Mouse (Mus musculus) kidney, embryonic 16.5 days (tissue): ENCODE measurements at regions not wholly inside any gene's neighbourhood (a gene's known extent, or its start where the extent isn't known, plus 50 kb on each side); places are given as distances from the start of the nearest gene placed in this dataset.
A peak's percentile ranks its signal among the peaks of the same experiment; 100 is the strongest.

Experiments used
- ATAC-seq: fragments of 200-750 bp; cut with Nextera tagmentation; 2 replicates; pipeline ENCODE4 v1.8.0; 2017; ENCODE audit warnings: moderate TSS enrichment; ENCODE audit not compliant: low FRiP score, low TSS enrichment
- H3K27ac ChIP-seq: fragments of 300-500 bp; sonication (generic); 2 replicates; pipeline ENCODE4 v1.5.1; 2014; ENCODE audit warnings: low read length
- H3K27me3 ChIP-seq: fragments of 300-500 bp; sonication (generic); 2 replicates; pipeline ENCODE4 v1.6.1; 2014; ENCODE audit warnings: low read length, control low read depth, mixed read lengths; ENCODE audit not compliant: insufficient read depth
- H3K36me3 ChIP-seq: fragments of 300-500 bp; sonication (generic); 2 replicates; pipeline ENCODE4 v1.6.1; 2014; ENCODE audit warnings: low read length, control low read depth, mixed read lengths; ENCODE audit not compliant: insufficient read depth
- H3K4me1 ChIP-seq: fragments of 300-500 bp; sonication (generic); 2 replicates; pipeline ENCODE4 v1.6.1; 2014; ENCODE audit warnings: low read length, control low read depth, mixed read lengths; ENCODE audit not compliant: insufficient read depth
- H3K4me2 ChIP-seq: fragments of 300-500 bp; sonication (generic); replicated peaks from 2 replicates; pipeline ENCODE4 v1.6.1; 2014; ENCODE audit warnings: low read depth, low read length
- H3K4me3 ChIP-seq: fragments of 300-500 bp; sonication (generic); 2 replicates; pipeline ENCODE4 v1.5.1; 2014; ENCODE audit warnings: mild to moderate bottlenecking, low read length
- H3K9ac ChIP-seq: fragments of 300-500 bp; sonication (generic); replicated peaks from 2 replicates; pipeline ENCODE4 v1.6.1; 2014; ENCODE audit warnings: low read length
- H3K9me3 ChIP-seq: fragments of 300-500 bp; sonication (generic); 2 replicates; pipeline ENCODE4 v1.6.1; 2016; ENCODE audit warnings: low read length, control low read depth
- WGBS: fragments of 180-500 bp; shearing (Covaris S2); extraction: QIAGEN DNeasy Blood & Tissue Kit; methylation state at CpG from one replicate; pipeline ENCODE4 v1.1.7; 2014; 5-methylcytosine and 5-hydroxymethylcytosine counted together

DNA sequence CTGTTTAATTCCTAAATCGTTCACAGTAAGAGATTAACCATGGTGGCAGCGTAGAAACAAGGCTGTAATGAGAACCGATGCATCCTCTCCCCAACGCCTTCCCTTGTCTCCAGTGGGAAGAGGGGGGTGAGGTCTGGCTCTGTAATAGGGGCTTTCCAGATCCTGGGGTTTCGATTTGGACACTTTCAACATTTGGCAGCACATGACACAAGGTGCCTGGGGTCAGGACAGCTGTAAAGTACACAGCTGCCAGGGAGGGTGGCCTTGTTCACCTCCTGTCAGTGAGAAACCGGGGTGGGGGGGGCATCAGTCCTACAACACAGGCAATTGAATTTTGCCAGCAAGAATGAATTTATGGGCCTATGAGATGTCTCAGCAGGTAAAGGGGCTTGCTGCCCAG is 66.6 kb upstream of the Errfi1 start:
- ATAC-seq = no peak
- peaks cover 14% of the 10 kb centered on the region for H3K4me1 ChIP-seq
- no peaks in the 10 kb centered on the region for H3K36me3 ChIP-seq
- H3K4me3 ChIP-seq = no peak overlapping the region
- WGBS = 44% methylated on average over 6 of the region's 6 CpGs
- H3K4me2 ChIP-seq = no peak overlapping the region
- H3K27me3 ChIP-seq = no peaks in the 10 kb centered on the region
- H3K27ac ChIP-seq = no peak overlapping the region
- H3K9ac ChIP-seq = no peak overlapping the region
- no peaks in the 10 kb centered on the region for H3K9me3 ChIP-seq

DNA sequence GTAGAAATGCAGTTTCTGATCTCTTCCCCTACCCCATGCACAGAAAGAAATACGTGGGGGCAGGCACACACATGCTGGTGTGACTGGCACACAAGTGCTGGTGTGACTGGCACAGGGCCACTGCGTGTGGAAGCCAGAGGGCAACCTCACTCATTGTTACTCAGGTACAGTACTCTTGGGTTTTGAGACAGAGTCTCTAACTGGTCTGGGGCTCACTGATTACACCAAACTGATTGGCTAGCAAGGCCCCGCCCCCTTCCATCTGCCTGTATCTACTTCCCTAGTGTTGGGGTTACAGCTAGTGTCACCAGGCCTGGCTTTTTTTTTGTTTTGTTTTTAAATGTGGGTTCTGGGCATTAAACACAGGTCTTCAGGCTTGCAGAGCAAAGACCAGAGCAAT is 67.1 kb upstream of the Errfi1 start:
- WGBS = 83% methylated on average over 3 of the region's 3 CpGs
- Histone ChIP-seq H3K4me3 (no peak overlapping the region), H3K4me2 (no peak overlapping the region), H3K9ac (no peak overlapping the region), H3K27ac (no peak overlapping the region), H3K36me3 (no peaks in the 10 kb centered on the region), H3K27me3 (no peaks in the 10 kb centered on the region), H3K4me1 (peaks cover 18% of the 10 kb centered on the region), H3K9me3 (no peaks in the 10 kb centered on the region)
- ATAC-seq = no peak

DNA sequence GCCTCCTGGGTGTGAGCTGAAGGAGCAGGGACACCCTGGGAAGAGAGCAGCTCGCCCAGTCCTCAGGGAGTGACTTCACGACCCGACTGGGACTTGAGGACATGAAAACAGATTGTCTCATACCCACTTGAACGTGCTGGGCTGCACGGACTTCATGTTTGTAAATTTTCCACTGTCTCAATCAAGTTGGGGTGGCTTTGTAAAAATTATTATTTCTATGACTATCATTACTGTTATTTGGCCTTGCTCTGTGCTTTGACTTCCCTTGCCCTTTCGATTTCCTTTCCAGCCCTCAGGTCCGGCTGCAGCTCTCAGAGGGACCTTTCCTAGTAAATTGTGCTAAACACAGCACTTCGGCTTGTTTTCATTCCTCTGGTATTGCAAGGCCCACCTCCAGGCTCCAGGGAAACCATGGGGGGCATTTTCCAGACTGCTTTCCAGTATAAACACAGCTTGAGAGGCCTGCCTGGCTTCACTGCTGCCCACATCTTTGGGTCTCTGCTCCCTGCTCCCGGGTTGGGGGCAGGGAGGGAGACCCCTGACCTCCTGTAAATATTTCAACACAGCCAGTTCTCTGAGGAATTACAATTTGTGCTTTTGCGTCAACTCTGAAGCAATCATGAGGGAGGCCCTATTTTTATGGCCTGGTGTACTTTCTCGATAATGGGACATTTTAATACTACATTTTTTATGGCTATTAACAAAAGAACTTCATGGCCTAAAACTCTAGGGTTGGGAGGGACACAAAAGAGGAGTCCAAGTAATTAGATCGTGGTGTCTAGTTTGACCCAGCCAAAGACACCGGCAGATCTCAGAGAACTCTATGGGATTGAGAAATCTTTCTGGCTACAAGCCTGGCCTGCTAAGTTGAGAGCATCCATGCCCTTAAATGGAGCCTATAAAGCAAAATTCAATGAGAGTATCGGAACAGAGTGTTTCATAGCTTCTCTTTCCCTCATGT is 68.9 kb upstream of the Errfi1 start:
- Histone ChIP-seq H3K36me3 (no peaks in the 10 kb centered on the region), H3K4me1 (peaks cover 19% of the 10 kb centered on the region), H3K9ac (peak overlapping the region; percentile 32; the same call in 1 of the 2 replicates), H3K27ac (peak overlapping the region; percentile 80), H3K9me3 (no peaks in the 10 kb centered on the region), H3K27me3 (no peaks in the 10 kb centered on the region), H3K4me3 (no peak overlapping the region), H3K4me2 (no peak overlapping the region)
- peak; percentile 65 for ATAC-seq
- WGBS = 33% methylated on average over 14 of the region's 14 CpGs

DNA sequence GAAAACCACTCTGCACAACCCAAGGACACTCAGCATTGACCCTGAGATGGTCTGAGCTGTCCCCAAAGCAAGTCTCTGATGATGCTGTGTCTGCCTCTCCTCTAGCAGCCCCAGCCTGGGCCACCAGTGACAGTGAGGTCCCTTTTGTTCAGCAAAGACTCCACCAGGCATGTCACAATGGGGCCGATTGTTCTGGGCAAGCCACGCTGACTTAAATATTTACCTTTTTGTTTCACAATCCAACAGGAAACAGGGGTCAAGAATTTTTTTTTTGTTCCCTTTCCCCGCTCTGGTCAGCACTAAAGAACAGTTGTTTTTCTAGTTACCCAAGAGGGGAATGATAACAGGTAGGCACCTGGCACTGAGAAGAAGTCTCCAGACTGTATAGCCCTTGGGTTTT is 72.4 kb upstream of the Errfi1 start:
- Histone ChIP-seq H3K4me2 (no peak overlapping the region), H3K27ac (no peak overlapping the region), H3K27me3 (no peaks in the 10 kb centered on the region), H3K4me1 (peaks cover 32% of the 10 kb centered on the region), H3K9ac (no peak overlapping the region), H3K36me3 (no peaks in the 10 kb centered on the region), H3K9me3 (no peaks in the 10 kb centered on the region), H3K4me3 (no peak overlapping the region)
- 60% methylated on average over 3 of the region's 3 CpGs for WGBS
- ATAC-seq = no peak

- H3K4me3 ChIP-seq = no peak overlapping the region
- peaks cover 24% of the 10 kb centered on the region for H3K4me1 ChIP-seq
- no peaks in the 10 kb centered on the region for H3K36me3 ChIP-seq
- H3K4me2 ChIP-seq = no peak overlapping the region
- no peak overlapping the region for H3K27ac ChIP-seq
- 73% methylated on average over 5 of the region's 5 CpGs for WGBS
- H3K27me3 ChIP-seq = no peaks in the 10 kb centered on the region
- peaks cover 2% of the 10 kb centered on the region; the same call in 1 of the 2 replicates for H3K9me3 ChIP-seq
- no peak overlapping the region for H3K9ac ChIP-seq
- no peak for ATAC-seq
These were observed 74.4 kb upstream of the Errfi1 start for GRCm38 (mm10) chr4:150779340-150779739.

GRCm38 (mm10) chr4:150778683-150779082 is 75.0 kb upstream of the Errfi1 start:
- H3K27ac ChIP-seq = peak overlapping the region; percentile 36; the same call in 1 of the 2 replicates

GRCm38 (mm10) chr4:150775695-150776521 is 77.8 kb upstream of the Errfi1 start:
- ATAC-seq = no peak
- Histone ChIP-seq H3K27ac (peak overlapping the region; percentile 80), H3K36me3 (no peaks in the 10 kb centered on the region), H3K9me3 (peaks cover 20% of the 10 kb centered on the region), H3K4me3 (no peak overlapping the region), H3K4me1 (peaks cover 16% of the 10 kb centered on the region), H3K27me3 (no peaks in the 10 kb centered on the region), H3K9ac (no peak overlapping the region), H3K4me2 (no peak overlapping the region)
- 54% methylated on average over 24 of the region's 24 CpGs for WGBS

More at GRCm38 (mm10) chr4:150778683-150779082, 75.0 kb upstream of the Errfi1 start:
- H3K36me3 ChIP-seq = no peaks in the 10 kb centered on the region
- H3K4me3 ChIP-seq = no peak overlapping the region
- H3K27me3 ChIP-seq = no peaks in the 10 kb centered on the region
- H3K9ac ChIP-seq = peak overlapping the region; percentile 27; the same call in 1 of the 2 replicates
- H3K4me2 ChIP-seq = no peak overlapping the region
- no peak for ATAC-seq
- H3K4me1 ChIP-seq = peaks cover 21% of the 10 kb centered on the region
- H3K9me3 ChIP-seq = peaks cover 9% of the 10 kb centered on the region; the same call in 1 of the 2 replicates
- 42% methylated on average over 8 of the region's 8 CpGs for WGBS

DNA sequence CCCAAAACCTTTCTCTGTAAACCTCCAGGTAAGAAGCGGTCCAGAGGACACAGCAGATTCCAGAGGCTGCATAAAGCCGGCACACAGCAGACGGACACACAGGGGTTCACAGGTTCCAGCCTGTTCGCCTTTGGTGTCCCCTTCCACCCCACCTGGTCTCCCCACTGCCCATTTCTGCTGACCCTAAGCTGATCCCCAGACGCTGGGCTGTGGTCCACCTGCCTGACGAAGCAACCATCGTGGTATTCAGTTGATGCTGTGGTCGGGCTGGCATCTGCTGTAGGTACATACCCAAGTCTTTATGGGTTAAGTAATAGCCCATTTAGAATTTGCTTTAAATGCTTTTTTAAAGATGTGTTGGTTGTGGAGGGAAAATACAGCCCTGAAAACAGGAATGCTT is 78.4 kb upstream of the Errfi1 start:
- Histone ChIP-seq H3K36me3 (no peaks in the 10 kb centered on the region), H3K4me3 (no peak overlapping the region), H3K4me2 (no peak overlapping the region), H3K9ac (no peak overlapping the region), H3K4me1 (peaks cover 16% of the 10 kb centered on the region), H3K27ac (peak overlapping the region; percentile 80; the same call in 1 of the 2 replicates), H3K9me3 (peaks cover 20% of the 10 kb centered on the region), H3K27me3 (no peaks in the 10 kb centered on the region)
- 87% methylated on average over 8 of the region's 8 CpGs for WGBS
- ATAC-seq = no peak

GRCm38 (mm10) chr4:150774289-150774914 is 79.3 kb upstream of the Errfi1 start:
- Histone ChIP-seq H3K4me1 (peaks cover 16% of the 10 kb centered on the region), H3K36me3 (no peaks in the 10 kb centered on the region), H3K9me3 (peaks cover 20% of the 10 kb centered on the region), H3K27me3 (no peaks in the 10 kb centered on the region), H3K27ac (no peak overlapping the region), H3K9ac (no peak overlapping the region), H3K4me2 (no peak overlapping the region), H3K4me3 (no peak overlapping the region)
- ATAC-seq = no peak
- 82% methylated on average over 7 of the region's 7 CpGs for WGBS
